Mouse (Mus musculus) heart, postnatal 36 days (tissue): ENCODE measurements around the gene Smim8. TPM values are rescaled to one million over a fixed set of nuclear protein-coding genes. Genes with fewer than 3 reads are reported as not detected.
"Not testable (repeated sequence)": the region's sequence is repeated elsewhere in the genome, so short reads cannot be mapped to it uniquely, and the experiment has no call there.

Experiments used
- DNase-seq, 2 experiments: peaks; one replicate each; pipeline ENCODE4 v3.0.0; 2021 to 2022
- intact Hi-C: fragments of 180-260 bp; cut with DNase I; formaldehyde crosslinking; loops from one replicate; pipeline ENCODE4 v1.15.1; 2025
- total RNA-seq, 2 experiments: library from RNA; stranded (reverse); gene quantifications; 2 replicates each; pipeline ENCODE4 v1.2.3; 2021

The Smim8 gene
- 10 to 100 TPM; 61.3 to 62.0 TPM for total RNA-seq

DNA sequence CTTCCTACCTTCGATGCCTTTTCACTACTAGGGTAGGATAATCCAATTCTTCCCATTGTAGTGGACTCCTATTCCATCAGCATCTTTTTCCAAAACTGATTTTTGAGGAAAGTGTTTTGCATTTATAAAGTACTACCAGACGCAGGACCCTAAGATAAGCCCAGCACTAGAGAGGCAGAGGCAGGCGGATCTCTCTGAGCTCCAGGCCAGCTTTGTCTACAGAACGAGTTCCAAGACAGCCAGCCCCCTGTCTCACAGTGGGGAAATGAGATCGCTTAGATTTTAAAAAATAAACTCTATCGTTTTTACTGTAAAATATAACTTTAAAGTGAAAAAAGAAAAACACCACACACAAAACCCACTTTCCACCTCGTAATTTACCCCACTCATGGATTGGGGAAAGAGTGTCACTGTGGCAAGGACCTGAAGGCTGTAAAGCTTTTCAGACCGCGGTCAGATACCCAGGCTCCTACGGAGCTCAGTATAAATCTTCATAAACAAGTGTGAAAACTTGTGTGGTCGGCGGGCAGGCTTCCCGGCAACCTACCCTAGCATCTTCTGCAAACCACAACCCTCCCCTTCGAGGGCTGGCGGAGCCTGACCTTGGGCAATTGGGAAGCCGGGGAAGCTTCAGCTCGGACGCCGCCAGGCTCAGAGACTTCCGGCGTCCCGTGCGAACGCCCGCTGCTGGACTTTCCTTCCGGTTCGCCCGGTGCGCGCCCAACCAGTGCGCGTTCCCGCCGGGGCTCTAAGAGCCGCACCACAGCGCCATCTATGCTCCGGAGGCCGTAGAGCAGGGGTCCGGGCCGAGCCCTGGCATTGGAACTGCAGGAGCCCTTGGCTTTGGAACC is at the start of gene Smim8:
Gene Smim8 (minus strand): TSS at position 747 of the 851 bp plus-strand sequence.
- DNase-seq, result peak; percentile 94 to 97
- intact Hi-C loops, result loop anchor here (1.0 to 10.0 kb wide), 4 partner anchors 41 to 223 kb away; partner anchors contain the start of genes Akirin2, Slc35a1 and Zfp292

DNA sequence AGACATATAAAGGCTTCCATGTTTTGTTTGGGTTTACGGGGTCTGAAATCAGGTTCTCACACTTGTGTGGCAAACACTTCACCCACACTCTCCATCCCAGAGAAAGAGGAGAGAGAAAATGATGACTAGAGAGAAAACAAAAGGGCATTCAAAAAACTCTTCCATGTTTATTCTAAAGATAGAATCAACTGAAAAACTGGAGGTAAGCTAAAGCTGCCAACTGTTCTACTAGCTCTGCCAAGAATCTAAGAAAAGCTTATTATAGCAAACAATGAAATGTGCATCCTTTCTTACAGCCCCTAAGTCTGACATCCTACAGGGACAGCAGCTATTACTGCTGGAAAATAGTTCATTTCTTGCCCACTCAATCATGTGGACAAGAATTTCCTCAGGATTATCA is 45.7 kb upstream of the Smim8 start:
- intact Hi-C loops, result no loop called here
- no peak for DNase-seq

DNA sequence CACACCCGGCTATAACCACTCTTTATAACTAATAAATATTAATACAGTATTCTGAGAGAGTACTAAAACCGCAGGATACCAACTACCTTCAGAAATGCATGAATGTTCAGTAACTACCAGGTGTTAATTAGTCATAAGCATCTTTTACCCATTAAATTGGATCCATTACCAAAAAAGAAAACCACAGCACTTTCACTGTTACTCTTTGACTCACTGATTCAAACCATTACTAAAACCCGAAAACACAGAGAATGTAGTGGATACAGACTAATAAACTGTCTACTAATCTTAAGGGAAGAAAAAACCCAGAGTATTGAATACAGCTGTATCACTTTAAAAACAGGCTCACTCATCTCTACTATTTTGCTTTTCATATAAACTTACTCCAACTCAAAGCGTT is 41.7 kb upstream of the Smim8 start:
- no peak for DNase-seq
- intact Hi-C loops, result no loop called here

DNA sequence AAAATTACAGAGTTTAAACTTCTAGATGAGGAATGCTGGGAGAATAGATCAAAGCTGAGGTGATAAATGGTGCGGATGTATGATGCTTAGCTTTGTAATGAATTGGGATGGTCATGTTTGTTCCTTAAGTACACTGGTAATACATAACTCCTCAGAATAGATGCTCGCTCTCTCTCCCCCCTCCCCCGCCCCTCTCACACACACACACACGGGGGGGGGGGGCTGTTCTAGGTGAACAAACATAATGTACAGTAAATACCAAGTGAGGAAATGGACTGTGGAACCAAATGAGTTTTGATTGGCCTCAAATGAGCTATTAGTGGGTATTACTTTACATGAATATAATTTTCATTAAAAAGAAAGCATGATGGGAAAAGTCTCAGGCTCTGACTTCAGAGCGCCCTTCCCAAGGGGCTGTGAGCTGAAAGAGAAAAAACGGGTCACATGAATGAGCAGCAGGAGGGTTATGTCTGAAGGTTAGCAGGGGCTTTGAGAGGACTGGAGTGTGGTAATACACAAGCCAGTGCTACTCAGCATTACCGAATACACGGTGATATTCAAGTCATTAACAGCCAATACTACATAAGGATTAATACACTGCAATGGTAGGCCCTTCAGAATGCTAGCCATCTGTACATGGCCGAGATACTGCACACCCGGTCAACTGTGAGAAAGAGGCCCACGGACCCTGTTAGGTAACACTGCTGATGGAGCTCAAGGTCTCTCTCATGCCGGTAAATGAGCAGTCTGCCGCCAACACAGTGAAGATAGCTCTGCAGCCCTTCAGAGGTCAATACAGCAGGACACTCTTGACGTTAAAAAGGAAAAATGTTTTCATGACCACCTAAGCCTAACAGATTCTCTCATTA is 23.2 kb upstream of the Smim8 start:
- intact Hi-C loops, result no loop called here
- no peak for DNase-seq

DNA sequence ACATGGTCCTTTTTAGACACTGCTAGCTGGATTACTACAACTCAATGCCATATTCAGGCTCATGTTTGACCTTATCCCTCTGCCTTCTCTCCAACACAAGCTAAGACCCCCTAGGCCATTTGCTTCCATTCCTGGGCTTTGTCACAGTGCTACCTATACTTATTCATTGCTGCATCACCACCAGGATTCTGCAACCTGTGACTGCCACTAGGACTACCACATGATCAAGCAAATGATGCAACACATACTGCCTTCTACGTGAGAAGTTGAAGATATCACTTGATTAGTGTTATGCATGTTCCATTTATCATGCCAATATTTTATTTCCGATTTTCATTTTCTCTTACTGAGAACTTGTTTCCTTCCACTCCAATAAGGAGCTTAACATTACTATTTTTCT is 19.8 kb upstream of the Smim8 start:
- DNase-seq, result no peak
- intact Hi-C loops, result no loop called here

DNA sequence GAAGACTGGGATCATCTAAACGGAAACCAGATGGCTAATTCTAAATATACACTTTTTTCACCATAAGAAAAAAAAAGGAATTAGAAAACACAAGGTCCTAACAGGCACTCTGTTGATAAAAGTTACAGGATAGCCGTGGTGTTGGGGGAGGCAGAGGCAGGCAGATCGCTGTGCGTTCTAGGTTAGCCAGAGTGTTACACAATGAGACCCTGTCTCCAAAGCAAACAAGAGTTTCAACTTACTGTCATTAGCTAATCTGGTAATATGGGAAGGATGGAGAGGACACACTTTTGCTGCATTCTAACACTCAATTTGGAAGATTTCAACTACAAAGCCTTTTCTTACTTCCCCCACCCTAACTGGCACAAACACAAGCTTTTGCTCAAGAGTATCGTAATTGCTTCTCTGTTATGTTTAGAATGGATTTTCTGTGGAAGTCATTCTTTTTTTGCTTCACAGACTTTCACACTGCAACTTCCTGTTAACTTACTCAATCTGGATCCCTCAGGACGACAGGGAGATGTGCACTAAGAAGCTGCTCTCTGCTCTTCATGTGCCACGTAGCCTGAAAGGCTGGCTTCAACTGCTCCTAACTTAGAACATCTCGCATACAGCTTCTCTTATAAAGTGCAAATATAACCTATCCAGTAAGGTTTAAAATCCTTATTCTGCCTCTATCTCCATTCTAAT is 19.2 kb upstream of the Smim8 start:
- DNase-seq, result no peak
- intact Hi-C loops, result no loop called here

DNA sequence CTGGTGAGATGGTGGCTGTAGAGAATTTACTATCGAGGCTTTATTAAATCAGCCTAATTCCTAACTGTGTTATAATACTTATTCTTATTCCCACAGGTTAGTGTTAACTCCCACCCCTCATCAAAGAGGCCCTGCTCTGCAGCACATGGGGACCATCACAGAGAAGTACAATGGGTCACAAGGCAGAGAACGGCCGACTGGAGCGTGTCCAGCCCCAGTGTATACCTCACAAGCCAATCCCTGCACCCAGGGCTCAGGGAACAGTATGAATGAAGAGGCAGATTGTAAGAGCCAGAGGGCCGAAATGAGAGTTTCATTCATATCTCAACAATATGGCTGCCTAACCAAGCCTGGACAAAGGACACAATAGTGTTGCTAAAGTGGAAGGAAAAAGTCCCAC is 18.1 kb upstream of the Smim8 start:
- no peak for DNase-seq
- intact Hi-C loops, result no loop called here

DNA sequence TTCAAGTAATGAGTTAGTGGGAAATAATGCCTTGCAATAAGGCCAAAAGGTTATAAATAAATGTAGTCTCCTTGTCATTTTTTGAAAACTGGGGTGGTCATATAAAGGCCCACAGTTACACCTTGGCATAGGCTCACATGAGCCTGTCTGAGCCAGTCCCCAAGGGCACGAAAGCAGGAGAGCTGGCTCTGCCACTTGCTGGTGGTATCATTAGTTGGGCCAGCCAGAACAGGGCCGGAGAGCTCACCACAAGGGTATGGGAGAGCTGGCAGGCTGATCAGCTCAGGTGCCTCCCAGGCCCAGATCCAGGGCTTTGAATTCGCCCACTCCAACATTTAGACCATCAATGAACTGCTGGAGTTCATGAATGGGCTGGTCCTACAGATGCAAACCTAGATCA is 8.3 kb upstream of the Smim8 start:
- DNase-seq, result no peak
- intact Hi-C loops, result no loop called here

DNA sequence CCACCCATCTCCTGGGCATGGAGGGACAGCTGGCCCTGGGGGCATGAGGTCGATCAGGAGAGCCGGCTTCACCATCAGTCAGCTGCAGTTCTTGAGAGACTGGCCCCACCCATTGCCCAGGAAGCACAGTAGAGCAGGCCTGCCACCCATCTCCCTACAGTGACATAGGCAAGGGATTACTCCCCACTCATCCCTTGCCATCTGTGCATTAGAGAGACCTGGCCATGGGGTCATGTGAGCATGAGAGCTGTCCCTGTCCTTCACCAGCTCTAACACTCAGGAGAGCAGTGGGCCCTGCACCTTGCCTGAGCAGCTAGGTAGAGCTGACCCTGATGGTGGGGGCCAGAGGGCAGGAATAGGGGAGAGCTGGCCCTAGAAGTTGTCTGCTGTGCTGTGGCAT is 7.4 kb upstream of the Smim8 start:
- intact Hi-C loops, result loop anchor here (2.0 kb wide), 1 partner anchor 135 kb away; no protein-coding TSS in a partner anchor
- no peak for DNase-seq

DNA sequence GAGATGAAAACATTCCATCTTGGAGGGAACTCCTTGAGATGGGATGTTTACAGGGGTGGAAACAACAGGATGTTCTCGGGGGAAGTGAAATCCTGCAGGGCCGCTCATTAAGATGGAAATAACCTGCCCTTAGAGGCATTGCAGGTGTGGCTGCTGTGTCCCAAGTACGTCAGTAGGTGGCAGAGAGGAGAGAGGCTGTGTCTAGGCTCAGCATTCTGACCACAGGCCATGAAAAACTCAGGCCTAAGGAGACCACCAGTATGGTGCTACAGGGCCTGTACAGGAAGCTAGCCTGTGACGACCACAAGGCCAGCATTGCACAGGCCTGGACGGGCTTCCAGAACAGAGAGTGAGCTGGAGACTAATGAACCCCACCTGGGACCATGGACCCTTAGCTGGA is 6.6 kb upstream of the Smim8 start:
- intact Hi-C loops, result loop anchor here (2.0 kb wide), 1 partner anchor 136 kb away; no protein-coding TSS in a partner anchor
- no peak for DNase-seq

DNA sequence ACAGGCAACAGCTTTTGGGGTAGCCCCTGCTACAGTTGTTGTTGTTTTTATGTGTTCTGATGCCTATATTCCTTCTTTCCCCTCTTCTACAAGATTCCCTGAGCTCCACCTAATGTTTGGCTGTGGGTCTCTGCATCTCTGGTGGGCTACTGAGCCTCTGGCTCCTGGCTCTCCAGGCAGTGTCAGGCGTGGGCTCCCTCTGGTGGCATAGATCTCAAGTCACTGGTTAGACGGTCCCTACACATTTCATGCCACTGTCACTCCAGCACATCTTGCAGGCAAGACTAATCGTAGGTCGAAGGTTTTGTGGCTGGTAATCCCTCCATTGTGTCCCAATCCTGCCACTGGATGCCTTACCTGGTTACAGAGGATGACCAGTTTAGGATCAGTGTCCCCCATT is 4.5 kb upstream of the Smim8 start:
- DNase-seq, result no peak
- intact Hi-C loops, result no loop called here

DNA sequence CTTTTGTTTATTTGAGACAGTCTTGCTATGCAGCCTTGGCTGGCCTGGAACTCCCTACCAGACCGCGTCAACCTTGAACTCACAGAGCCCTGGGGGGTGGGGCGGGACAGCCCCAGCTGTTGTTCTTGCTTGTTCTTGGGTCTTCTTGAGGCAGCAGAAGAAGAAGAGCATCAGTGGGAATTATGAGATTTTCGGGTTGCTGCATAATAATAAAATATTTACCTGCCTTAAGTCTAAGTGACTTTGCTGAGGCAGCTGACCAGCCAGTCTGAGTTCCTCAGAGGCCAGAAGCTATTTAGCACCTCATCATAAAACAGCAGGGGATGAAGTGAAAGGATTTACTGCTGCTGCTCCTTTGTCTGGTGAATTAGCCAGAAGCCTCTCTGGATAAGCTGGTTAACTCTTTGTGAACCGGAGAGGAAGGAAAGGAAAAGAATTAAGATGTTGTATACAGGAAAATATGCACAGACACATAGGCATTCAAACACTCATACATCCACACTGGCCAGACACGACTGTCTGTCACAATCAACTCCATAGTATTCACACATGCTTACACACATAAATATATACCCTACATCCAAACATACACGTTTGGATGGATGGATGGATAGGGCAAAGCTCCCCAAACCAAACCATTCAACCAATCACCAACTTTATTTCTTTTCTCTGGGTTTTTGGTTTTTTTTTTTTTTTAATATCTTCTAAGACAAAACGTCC is 6.4 kb downstream of the Smim8 start:
- DNase-seq, result no peak
- intact Hi-C loops, result loop anchor here (10.0 kb wide), 1 partner anchor 217 kb away; the partner anchor contains the start of gene Akirin2

DNA sequence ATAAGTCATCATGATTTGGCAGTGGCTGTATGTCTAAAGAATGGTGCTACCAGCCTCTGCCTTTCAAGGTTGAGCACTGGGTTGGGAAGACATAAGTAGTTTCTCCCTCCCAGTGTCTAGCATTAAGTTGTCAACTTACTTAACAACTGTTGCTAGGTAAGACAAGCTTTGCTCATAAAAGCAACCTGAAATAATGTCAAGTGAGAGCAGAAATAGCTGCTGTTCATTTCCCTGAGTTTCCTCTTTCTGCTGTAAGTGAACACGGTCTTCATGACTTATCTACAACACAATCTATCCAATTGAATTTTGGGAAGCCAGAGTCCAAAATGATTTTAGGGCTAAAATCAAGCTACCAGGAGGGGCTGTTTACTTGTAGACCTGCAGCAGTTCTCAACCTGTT is 22.1 kb downstream of the Smim8 start, which contains the start of gene Gm136:
Gene Gm136 (minus strand): TSS at position 101 of the 400 bp plus-strand sequence.
- no peak for DNase-seq
- intact Hi-C loops, result no loop called here

DNA sequence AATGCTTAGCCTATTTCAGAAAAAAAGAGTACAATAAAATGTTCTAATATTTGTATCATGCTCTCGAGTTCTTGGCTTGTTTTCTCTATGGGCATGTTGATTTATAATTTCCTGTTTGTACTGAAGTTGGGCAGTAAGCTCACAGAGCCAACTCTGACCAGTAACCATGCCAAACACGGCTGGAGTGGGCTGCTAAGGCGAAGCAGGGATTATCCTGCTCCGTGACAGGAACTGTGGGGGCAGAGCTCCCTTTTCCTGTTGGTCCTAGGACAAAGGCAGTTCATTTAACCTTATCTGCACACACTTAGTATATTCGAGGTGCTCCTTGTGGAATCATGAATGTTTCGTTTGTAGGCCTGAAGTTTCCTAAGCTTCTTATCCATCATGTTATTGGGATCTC is 29.0 kb downstream of the Smim8 start:
- no peak for DNase-seq
- intact Hi-C loops, result no loop called here

DNA sequence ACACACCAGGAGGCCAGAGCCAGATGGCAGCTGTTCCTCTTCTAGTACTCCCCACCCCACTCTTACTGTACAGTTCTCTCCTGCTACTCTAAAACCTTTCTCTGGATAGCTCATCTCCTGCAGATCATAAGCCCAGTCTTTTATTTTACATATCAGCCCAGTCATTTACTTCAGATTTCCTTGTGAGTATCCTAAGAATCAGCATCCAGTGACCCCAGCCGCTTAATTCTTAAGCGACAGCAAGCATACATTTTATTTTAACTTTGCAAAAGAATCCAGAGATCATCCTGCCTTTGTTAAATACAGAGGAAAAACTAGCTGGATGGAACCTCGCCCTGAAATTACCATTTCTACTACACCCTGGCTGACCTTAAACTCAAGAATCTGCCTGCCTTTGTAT is 43.8 kb downstream of the Smim8 start:
- no peak for DNase-seq
- intact Hi-C loops, result no loop called here

DNA sequence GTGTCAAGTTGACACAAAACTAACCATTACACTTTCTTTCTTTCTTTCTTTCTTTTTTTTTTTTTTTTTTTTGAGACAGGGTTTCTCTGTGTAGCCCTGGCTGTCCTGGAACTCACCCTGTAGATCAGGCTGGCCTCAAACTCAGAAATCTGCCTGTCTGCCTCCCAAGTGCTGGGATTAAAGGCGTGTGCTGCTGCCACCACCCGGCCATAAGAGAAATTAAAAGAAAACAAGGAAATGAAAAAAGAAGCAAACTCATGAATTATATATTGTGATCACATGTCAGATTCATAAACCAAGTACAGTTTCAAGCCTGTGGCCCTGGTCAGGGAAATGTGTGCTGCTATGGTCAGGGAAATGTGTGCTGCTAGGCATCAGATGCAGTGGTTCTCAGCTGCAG is 44.8 kb downstream of the Smim8 start:
- intact Hi-C loops, DNase-seq: not testable (repeated sequence)

DNA sequence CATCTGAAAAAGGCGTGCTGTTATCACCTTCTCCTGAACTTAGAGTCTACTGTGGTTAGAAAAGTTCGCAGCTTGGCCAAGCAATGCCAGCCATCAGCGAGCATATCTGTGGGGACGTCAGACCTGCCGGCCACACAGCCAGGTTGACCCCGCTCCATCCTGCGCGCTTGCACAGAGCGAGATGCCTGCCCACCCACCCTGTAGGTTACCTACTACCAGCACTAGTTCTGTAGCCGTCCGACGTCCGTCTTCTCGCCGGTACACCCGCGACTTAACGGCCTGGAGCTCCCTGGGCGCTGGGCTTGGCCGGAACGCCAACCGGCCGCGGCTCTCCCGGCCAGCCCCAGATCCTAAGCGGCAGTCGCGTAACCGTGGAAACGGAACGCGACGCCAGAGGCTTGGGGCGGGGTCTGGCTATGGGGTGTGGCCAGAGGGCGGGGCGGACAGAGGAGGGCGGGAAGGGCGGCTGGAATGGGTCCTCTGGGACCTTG is 48.3 kb downstream of the Smim8 start, which contains the start of gene Cfap206:
Gene Cfap206 (minus strand): TSS at position 356 of the 491 bp plus-strand sequence.
- DNase-seq, result peak; percentile 56 to 61
- intact Hi-C loops, result no loop called here

DNA sequence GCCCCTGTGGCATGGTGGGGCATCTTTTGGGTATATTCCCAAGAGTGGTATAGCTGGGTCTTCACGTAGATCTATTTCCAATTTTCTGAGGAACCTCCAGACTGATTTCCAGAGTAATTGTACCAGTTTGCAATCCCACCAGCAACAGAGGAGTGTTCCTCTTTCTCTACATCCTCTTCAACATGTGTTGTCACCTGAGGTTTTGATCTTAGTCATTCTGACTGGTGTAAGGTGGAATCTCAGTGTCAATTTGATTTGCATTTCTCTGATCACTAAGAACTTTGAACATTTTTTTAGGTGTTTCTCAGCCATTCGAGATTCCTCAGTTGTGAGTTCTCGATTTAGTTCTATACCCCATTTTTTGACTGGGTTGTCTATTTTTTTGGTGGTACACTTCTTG is 52.5 kb downstream of the Smim8 start:
- DNase-seq, intact Hi-C loops: not testable (repeated sequence)

DNA sequence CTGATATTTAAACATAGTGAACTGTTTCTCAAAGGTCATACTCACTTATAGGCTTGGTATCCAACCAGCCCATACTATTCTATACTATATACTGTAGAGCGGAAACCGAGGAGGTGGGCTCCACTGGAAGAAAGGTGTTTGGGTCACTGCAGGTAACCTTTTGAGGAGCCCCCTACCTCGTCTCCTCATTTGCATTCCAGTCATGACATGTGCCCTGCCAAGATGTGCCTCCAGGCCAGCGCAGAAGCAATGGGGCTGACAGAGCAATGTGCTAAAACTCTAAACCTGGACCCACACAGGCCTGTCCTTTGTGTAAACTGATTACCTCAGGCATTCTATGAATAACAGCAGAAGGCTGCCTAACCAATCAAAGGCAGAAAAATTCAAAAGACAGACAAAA is 53.9 kb downstream of the Smim8 start:
- DNase-seq, result no peak
- intact Hi-C loops, result no loop called here

DNA sequence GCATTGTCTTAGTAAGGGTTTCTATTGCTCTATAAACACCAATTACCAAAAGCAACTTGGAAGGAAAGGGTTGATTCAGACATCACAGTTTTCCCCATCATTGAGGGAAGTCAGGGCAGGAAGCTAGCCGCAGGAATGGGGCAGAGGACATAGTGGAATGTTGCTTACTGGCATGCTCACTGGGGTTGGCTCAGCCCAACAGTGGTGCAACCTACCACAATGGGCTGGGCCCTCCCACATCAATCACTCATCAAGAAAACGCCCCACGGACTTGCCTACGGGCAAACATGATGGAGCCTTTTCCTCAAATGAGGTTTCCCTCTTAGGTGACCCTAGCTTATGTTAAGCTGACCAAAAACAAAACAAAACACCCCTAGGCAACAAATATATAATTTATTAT is 55.0 kb downstream of the Smim8 start:
- intact Hi-C loops, result no loop called here
- DNase-seq, result no peak
